Mouse (Mus musculus) liver, adult 2 months (tissue): Measurements from ENCODE around the gene Nrxn3.

Source experiments
- CTCF ChIP-seq: fragments of 200-500 bp; IDR thresholded peaks from 2 replicates; pipeline ENCODE4 v1.5.1; 2011; ENCODE audit warnings: low read depth, low read length, control low read depth
- POLR2A ChIP-seq: fragments of 200-500 bp; IDR thresholded peaks from 2 replicates; pipeline ENCODE4 v1.6.1; 2011; ENCODE audit warnings: low read length, control low read depth; ENCODE audit not compliant: insufficient read depth; ENCODE audit errors: extremely low read depth

DNA sequence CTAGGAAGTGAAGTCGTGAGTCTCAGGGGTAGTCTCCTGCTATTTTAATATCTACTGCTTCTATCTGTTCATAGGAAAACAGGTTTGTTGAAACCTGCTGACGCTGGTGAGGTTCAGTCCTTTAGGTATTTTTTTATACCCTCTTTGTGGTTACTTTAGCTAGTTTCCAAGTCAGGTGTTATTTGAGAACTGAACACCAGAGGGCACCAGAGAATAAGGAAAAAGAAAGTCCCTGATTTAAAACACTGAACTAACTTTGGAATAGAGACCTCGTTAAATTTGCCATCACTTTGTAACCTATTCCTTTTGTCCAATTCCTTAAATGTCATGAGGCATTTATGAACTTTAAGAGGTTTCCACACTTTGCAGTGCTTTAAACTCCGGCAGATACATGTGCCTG is 756.4 kb downstream of the Nrxn3 start:
- peak; percentile 45 for TF ChIP-seq CTCF
- TF ChIP-seq POLR2A, result no peak
